Mouse (Mus musculus): ENCODE data around the gene Dis3l2.

The Dis3l2 gene

GRCm38 (mm10) chr1:86916355-86916984, 212.9 kb downstream of the Dis3l2 start:
- no peak for DNase-seq

GRCm38 (mm10) chr1:86925776-86926175, 222.2 kb downstream of the Dis3l2 start:
- no peak for DNase-seq

- no peak for DNase-seq
These were observed 228.2 kb downstream of the Dis3l2 start for GRCm38 (mm10) chr1:86931606-86932379.

GRCm38 (mm10) chr1:86932810-86933209, 229.2 kb downstream of the Dis3l2 start:
- DNase-seq: no peak

GRCm38 (mm10) chr1:86933656-86934055, 230.0 kb downstream of the Dis3l2 start:
- DNase-seq: no peak

GRCm38 (mm10) chr1:86951501-86952205, 248.0 kb downstream of the Dis3l2 start:
- no peak for DNase-seq

GRCm38 (mm10) chr1:86955801-86956200, 252.2 kb downstream of the Dis3l2 start:
- DNase-seq: no peak

GRCm38 (mm10) chr1:86968261-86968964, 264.8 kb downstream of the Dis3l2 start:
- no peak for DNase-seq

- no peak for DNase-seq
These were observed 265.6 kb downstream of the Dis3l2 start for GRCm38 (mm10) chr1:86969173-86969725.

GRCm38 (mm10) chr1:86972693-86973092, 269.1 kb downstream of the Dis3l2 start:
- no peak for DNase-seq

GRCm38 (mm10) chr1:86977018-86977417, 273.4 kb downstream of the Dis3l2 start:
- DNase-seq: no peak

- no peak for DNase-seq
These were observed 282.8 kb downstream of the Dis3l2 start for GRCm38 (mm10) chr1:86986372-86986771.

GRCm38 (mm10) chr1:86992849-86993248, 289.2 kb downstream of the Dis3l2 start:
- no peak for DNase-seq

- DNase-seq: no peak
These were observed 290.4 kb downstream of the Dis3l2 start for GRCm38 (mm10) chr1:86994023-86994422.

- DNase-seq: no peak
These were observed 294.4 kb downstream of the Dis3l2 start for GRCm38 (mm10) chr1:86998051-86998450.

GRCm38 (mm10) chr1:87001365-87001764, 297.8 kb downstream of the Dis3l2 start:
- DNase-seq: no peak

- no peak for DNase-seq
These were observed 299.0 kb downstream of the Dis3l2 start for GRCm38 (mm10) chr1:87002545-87003168.

GRCm38 (mm10) chr1:87003169-87003552, 299.6 kb downstream of the Dis3l2 start:
- no peak for DNase-seq

GRCm38 (mm10) chr1:87006425-87006824, 302.8 kb downstream of the Dis3l2 start:
- DNase-seq: no peak

GRCm38 (mm10) chr1:87008211-87008610, 304.6 kb downstream of the Dis3l2 start:
- no peak for DNase-seq

- no peak for DNase-seq
These were observed 305.5 kb downstream of the Dis3l2 start for GRCm38 (mm10) chr1:87009156-87009555.

GRCm38 (mm10) chr1:87010629-87011330, 307.2 kb downstream of the Dis3l2 start:
- no peak for DNase-seq
